9 mouse cellular contexts compared by ENCODE assay signal in genomic region chrX:8732907-8733306, GRCm38 (mm10). TPM values are rescaled to one million over a fixed set of nuclear protein-coding genes. Genes with fewer than 3 reads are reported as not detected.
DNase-seq lines count a peak whose midpoint lies in the region; ATAC-seq and TF ChIP-seq lines count a peak whose summit lies in the region.
"Had no signal": no experiment of that assay in that cellular context is flagged by ENCODE, and none has a peak within 500 bp of the region (broad histone marks: within the 10 kb centered on the region; RNA-seq: fewer than 3 reads in every experiment).

No protein-coding gene starts in this region.

- no peak overlapping the region for H3K9ac ChIP-seq in liver, embryonic 14.5 days (replicated peaks)
- H3K9ac ChIP-seq in liver, embryonic 12.5 days = no peak overlapping the region

- WGBS in liver, embryonic 14.5 days (ENCODE audit: insufficient replicate concordance) = 30% methylated on average over 5 of the region's 5 CpGs
- WGBS in liver, embryonic 12.5 days (ENCODE audit: insufficient replicate concordance) = 41% methylated on average over 5 of the region's 5 CpGs

- H3K4me1 ChIP-seq in liver, embryonic 14.5 days (replicated peaks; ENCODE audit: control insufficient read depth in 2 of 2, insufficient read depth in 2 of 2, low read length in 1 of 2) = no peaks in the 10 kb centered on the region
- H3K4me1 ChIP-seq in liver, embryonic 12.5 days = no peaks in the 10 kb centered on the region

- TF ChIP-seq EP300 in liver, embryonic 14.5 days (IDR thresholded peaks at IDR 0.05; ENCODE audit: low read depth) = no peak

- no peaks in the 10 kb centered on the region for H3K27me3 ChIP-seq in liver, embryonic 14.5 days (ENCODE audit: control insufficient read depth, insufficient read depth, low read length)
- H3K27me3 ChIP-seq in liver, embryonic 12.5 days (replicated peaks) = no peaks in the 10 kb centered on the region

- no peak for ATAC-seq in liver, embryonic 14.5 days (ENCODE audit: insufficient read depth)
- no peak for ATAC-seq in liver, embryonic 12.5 days
- ATAC-seq in hematopoietic stem cell, adult 5-6 weeks (replicated peaks in 1 of 2; ENCODE audit: insufficient read depth in 1 of 2, low FRiP score in 2 of 2, low TSS enrichment in 1 of 2, low read depth in 1 of 2, poor library complexity in 2 of 2, severe bottlenecking in 2 of 2) = peak; percentile 22 to 78; a peak in 3 of 4 replicates
- ATAC-seq in megakaryocyte progenitor cell, adult 5-6 weeks (replicated peaks; ENCODE audit: poor library complexity) = peak; percentile 87

- peak; percentile 26; the same call in 1 of the 2 replicates for TF ChIP-seq CTCF in liver, embryonic 14.5 days (IDR thresholded peaks at IDR 0.05; ENCODE audit: low read depth)

- H3K9me3 ChIP-seq in liver, embryonic 14.5 days (ENCODE audit: control insufficient read depth, low read length) = no peaks in the 10 kb centered on the region
- no peaks in the 10 kb centered on the region for H3K9me3 ChIP-seq in liver, embryonic 12.5 days (replicated peaks)

- no peaks in the 10 kb centered on the region for H3K36me3 ChIP-seq in liver, embryonic 14.5 days (replicated peaks; ENCODE audit: control insufficient read depth, insufficient read depth, low read depth)
- H3K36me3 ChIP-seq in liver, embryonic 12.5 days = no peaks in the 10 kb centered on the region

- H3K27ac ChIP-seq in liver, embryonic 14.5 days = no peak overlapping the region
- no peak overlapping the region for H3K27ac ChIP-seq in liver, embryonic 12.5 days

- DNase-seq in adrenal gland, adult (ENCODE audit: inconsistent age in 2 of 2, low spot score in 1 of 2) = peak; percentile 13 to 47
- no peak for DNase-seq in adrenal gland, postnatal 4 days (ENCODE audit: low spot score in 2 of 2)
- no peak for DNase-seq in liver, embryonic 14.5 days (ENCODE audit: low read depth in 3 of 3, low spot score in 3 of 3)
- DNase-seq in c-Kit-positive CD71-positive TER-119-negative erythroid progenitor cells, embryonic 14.5 days (ENCODE audit: low read depth) = peak; percentile 0
- DNase-seq in neural tube, embryonic 10.5 days (ENCODE audit: extremely low spot score, low spot score) = no peak

- H3K4me3 ChIP-seq in liver, embryonic 14.5 days (ENCODE audit: insufficient read depth in 1 of 2, low read depth in 2 of 2, low read length in 2 of 2) = no peak overlapping the region
- H3K4me3 ChIP-seq in liver, embryonic 12.5 days = no peak overlapping the region

- H3K4me2 ChIP-seq in liver, embryonic 14.5 days (ENCODE audit: low read depth) = no peak overlapping the region
- H3K4me2 ChIP-seq in liver, embryonic 12.5 days = no peak overlapping the region

RNA-seq across cellular contexts. Expression of gene Ssx9, which starts 15.3 kb away (rescaled TPM):
- total RNA-seq in adrenal gland, postnatal 4 days (2021) = not detected
- not detected in 2 replicates for polyA plus RNA-seq in liver, embryonic 14.5 days (2012; rRNA removed)
- not detected in 2 replicates for polyA plus RNA-seq in liver, embryonic 14.5 days (2014; fragmentation: Nextera tagmentation; extraction: Ambion mirVana)
- polyA plus RNA-seq in liver, embryonic 12.5 days (2016; fragmentation: Nextera tagmentation; extraction: Ambion mirVana) = not detected in 2 replicates
- total RNA-seq in hematopoietic stem cell, adult 5-6 weeks (2017) = not detected in 2 replicates
- total RNA-seq in megakaryocyte progenitor cell, adult 5-6 weeks (2015) = not detected in 2 replicates
- total RNA-seq in megakaryocyte progenitor cell, adult 5-6 weeks (2017) = not detected in 2 replicates
- polyA plus RNA-seq: gonadal fat pad, adult 2 months had no signal

RNA-seq across cellular contexts. Expression of gene Ssxb8, which starts 42.3 kb away (rescaled TPM):
- total RNA-seq in adrenal gland, postnatal 4 days (2021) = not detected
- polyA plus RNA-seq in liver, embryonic 14.5 days (2012; rRNA removed) = not detected in 2 replicates
- not detected in 2 replicates for polyA plus RNA-seq in liver, embryonic 14.5 days (2014; fragmentation: Nextera tagmentation; extraction: Ambion mirVana)
- not detected in 2 replicates for polyA plus RNA-seq in liver, embryonic 12.5 days (2016; fragmentation: Nextera tagmentation; extraction: Ambion mirVana)
- not detected in 2 replicates for total RNA-seq in hematopoietic stem cell, adult 5-6 weeks (2017)
- total RNA-seq in megakaryocyte progenitor cell, adult 5-6 weeks (2015) = not detected in 2 replicates
- not detected in 2 replicates for total RNA-seq in megakaryocyte progenitor cell, adult 5-6 weeks (2017)
- polyA plus RNA-seq: gonadal fat pad, adult 2 months had no signal

Comparison
In these comparisons a context has a peak if more than half of its experiments do, and no peak if none do; other contexts are left out.
1. DNase-seq: peak in adrenal gland, adult (2 of 2) and c-Kit-positive CD71-positive TER-119-negative erythroid progenitor cells, embryonic 14.5 days (single experiment); none in adrenal gland, postnatal 4 days (0 of 2), liver, embryonic 14.5 days (0 of 3) and neural tube, embryonic 10.5 days (single experiment).
2. ATAC-seq: peak in hematopoietic stem cell, adult 5-6 weeks (2 of 2) and megakaryocyte progenitor cell, adult 5-6 weeks (single experiment); none in liver, embryonic 14.5 days (single experiment) and liver, embryonic 12.5 days (single experiment).